28 mouse cellular contexts compared by ENCODE assay signal in the genomic region with DNA sequence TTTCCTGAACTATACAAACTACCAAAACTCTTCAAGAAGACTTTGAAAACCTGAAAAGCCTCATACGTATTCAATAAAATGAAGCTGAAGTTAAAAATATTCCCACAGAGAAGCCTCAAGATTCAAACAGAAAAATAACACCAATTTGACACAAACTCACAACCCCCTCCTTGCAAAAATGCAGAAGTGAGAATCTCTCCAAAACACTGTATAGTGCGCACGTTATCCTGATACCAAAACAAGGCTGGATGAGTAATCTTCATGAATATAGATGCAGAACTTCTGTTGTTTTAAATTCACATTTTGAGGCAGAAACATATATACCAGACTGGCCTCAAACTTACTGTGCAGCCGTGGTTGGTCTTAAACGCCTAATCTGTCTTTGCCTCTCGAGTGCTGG. TPM values are rescaled to one million over a fixed set of nuclear protein-coding genes. Genes with fewer than 3 reads are reported as not detected.
DNase-seq lines count a peak whose midpoint lies in the region; TF ChIP-seq lines count a peak whose summit lies in the region.
"Had no signal": no experiment of that assay in that cellular context is flagged by ENCODE, and none has a peak within 500 bp of the region (broad histone marks: within the 10 kb centered on the region; RNA-seq: fewer than 3 reads in every experiment).

No protein-coding gene starts in this region.

- DNase-seq in A20 (ENCODE audit: low read depth, low spot score), result peak; percentile 62
- DNase-seq in B cell, adult 2 months, result peak; percentile 7 to 16
- DNase-seq in brain, adult 2 months (ENCODE audit: low read depth, low spot score), result peak; percentile 62
- no peak for DNase-seq in embryonic facial prominence, embryonic 10.5 days (ENCODE audit: low spot score)
- no peak for DNase-seq in lung, adult 2 months
- no peak for DNase-seq in adrenal gland, postnatal 36 days
- DNase-seq: adrenal gland, adult 8-10 months; adrenal gland, postnatal 25 days; cerebellum, adult 11-12 months; cerebellum, adult 8-10 months; cerebellum, postnatal 10 days; cerebellum, postnatal 36 days; embryo, embryonic 11 days; gastrocnemius, postnatal 25 days; heart, adult 18-20 months; heart, postnatal 10 days; heart, postnatal 36 days had no signal

- TF ChIP-seq POLR2A in lung, adult 2 months (IDR thresholded peaks at IDR 0.05; ENCODE audit: borderline replicate concordance, extremely low read depth, low read depth, low read length), result no peak

- no peak overlapping the region for H3K27ac ChIP-seq in embryonic facial prominence, embryonic 10.5 days (replicated peaks)
- H3K27ac ChIP-seq: forebrain, embryonic 10.5 days; forebrain, embryonic 13.5 days; heart, embryonic 15.5 days; hindbrain, embryonic 10.5 days; hindbrain, embryonic 13.5 days; intestine, embryonic 15.5 days had no signal

- H3K9me3 ChIP-seq in embryonic facial prominence, embryonic 10.5 days, result no peaks in the 10 kb centered on the region
- H3K9me3 ChIP-seq: forebrain, embryonic 10.5 days; forebrain, embryonic 13.5 days; heart, embryonic 12.5 days; heart, embryonic 15.5 days; hindbrain, embryonic 10.5 days; hindbrain, embryonic 13.5 days; intestine, embryonic 15.5 days had no signal

- no peak overlapping the region for H3K4me3 ChIP-seq in embryonic facial prominence, embryonic 10.5 days
- H3K4me3 ChIP-seq in lung, adult 2 months (replicated peaks; ENCODE audit: extremely low read depth, low read depth, low read length), result no peak overlapping the region
- H3K4me3 ChIP-seq: forebrain, embryonic 10.5 days; forebrain, embryonic 13.5 days; heart, embryonic 12.5 days; heart, embryonic 15.5 days; hindbrain, embryonic 10.5 days; hindbrain, embryonic 13.5 days; intestine, embryonic 15.5 days had no signal

- H3K4me1 ChIP-seq in embryonic facial prominence, embryonic 10.5 days, result peaks cover 20% of the 10 kb centered on the region
- H3K4me1 ChIP-seq in lung, adult 2 months (ENCODE audit: control insufficient read depth, insufficient read depth, low read length), result peaks cover 10% of the 10 kb centered on the region
- H3K4me1 ChIP-seq: intestine, embryonic 15.5 days had no signal

- WGBS in embryonic facial prominence, embryonic 10.5 days, result 91% methylated on average over 6 of the region's 6 CpGs
- 83% methylated on average over 6 of the region's 6 CpGs for WGBS in lung, adult 2 months

- H3K27me3 ChIP-seq in embryonic facial prominence, embryonic 10.5 days (replicated peaks; ENCODE audit: low read depth, poor library complexity, severe bottlenecking), result no peaks in the 10 kb centered on the region
- H3K27me3 ChIP-seq: forebrain, embryonic 13.5 days; hindbrain, embryonic 13.5 days; intestine, embryonic 15.5 days had no signal

- no peak for TF ChIP-seq CTCF in lung, adult 2 months (IDR thresholded peaks at IDR 0.05; ENCODE audit: insufficient read depth, low read length)

- no peaks in the 10 kb centered on the region for H3K36me3 ChIP-seq in embryonic facial prominence, embryonic 10.5 days (replicated peaks)
- H3K36me3 ChIP-seq: forebrain, embryonic 10.5 days; heart, embryonic 12.5 days; heart, embryonic 15.5 days; hindbrain, embryonic 10.5 days; intestine, embryonic 15.5 days had no signal

RNA-seq across cellular contexts. Expression of gene Zfyve28, which starts 49.8 kb away (rescaled TPM):
- 0.93 and 1.3 TPM in 2 replicates for polyA plus RNA-seq in embryonic facial prominence, embryonic 10.5 days (2016; fragmentation: Nextera tagmentation; extraction: Ambion mirVana)
- polyA plus RNA-seq in lung, adult 2 months (2012; rRNA removed), result 4.5 and 6.4 TPM in 2 replicates
- total RNA-seq in adrenal gland, postnatal 36 days (2021), result under 1 TPM; 0.36 to 0.60 TPM

RNA-seq across cellular contexts. Expression of gene Cfap99, which starts 50.0 kb away (rescaled TPM):
- polyA plus RNA-seq in embryonic facial prominence, embryonic 10.5 days (2016; fragmentation: Nextera tagmentation; extraction: Ambion mirVana), result 0.06 TPM in 1 of 2 replicates, not detected in the other
- 1.3 and 1.8 TPM in 2 replicates for polyA plus RNA-seq in lung, adult 2 months (2012; rRNA removed)
- total RNA-seq in adrenal gland, postnatal 36 days (2021), result not detected
- total RNA-seq: adrenal gland, postnatal 25 days; gastrocnemius, adult 8-10 months; gastrocnemius, postnatal 25 days; heart, adult 18-20 months; heart, postnatal 10 days; heart, postnatal 36 days; MEL had no signal
- polyA plus RNA-seq: embryonic facial prominence, embryonic 11.5 days; forebrain, embryonic 10.5 days; forebrain, embryonic 13.5 days; forebrain, embryonic 16.5 days; hindbrain, embryonic 10.5 days; intestine, embryonic 15.5 days had no signal

RNA-seq across cellular contexts. Expression of gene Mxd4, which starts 50.9 kb away (rescaled TPM):
- polyA plus RNA-seq in embryonic facial prominence, embryonic 10.5 days (2016; fragmentation: Nextera tagmentation; extraction: Ambion mirVana), result 18.7 and 23.0 TPM in 2 replicates
- polyA plus RNA-seq in lung, adult 2 months (2012; rRNA removed), result 318 and 340 TPM in 2 replicates
- total RNA-seq in adrenal gland, postnatal 36 days (2021), result 100 to 1,000 TPM; 133 to 137 TPM

Comparison
In these comparisons a context has a peak if more than half of its experiments do, and no peak if none do; other contexts are left out.
1. DNase-seq: peak in A20 (single experiment), B cell, adult 2 months (2 of 2) and brain, adult 2 months (single experiment); none in embryonic facial prominence, embryonic 10.5 days (single experiment), lung, adult 2 months (single experiment) and adrenal gland, postnatal 36 days (0 of 2).
2. RNA of gene Mxd4, which starts 50.9 kb away (polyA plus RNA-seq): 318 to 340 TPM in lung, adult 2 months; 18.7 to 23.0 TPM in embryonic facial prominence, embryonic 10.5 days; every median in the first group is over 10 times any median in the second.